Mouse (Mus musculus) limb, embryonic 15.5 days (tissue): Measurements from ENCODE around the gene Ermard. TPM values are rescaled to one million over a fixed set of nuclear protein-coding genes. Genes with fewer than 3 reads are reported as not detected.

Experiments
- ATAC-seq: fragments of 200-750 bp; cut with Nextera tagmentation; 2 replicates; pipeline ENCODE4 v1.8.0; 2017; ENCODE audit warnings: low read depth, moderate TSS enrichment; ENCODE audit not compliant: insufficient number of reproducible peaks, low FRiP score, low TSS enrichment
- H3K27ac ChIP-seq: fragments of 300-500 bp; sonication (generic); 2 replicates; pipeline ENCODE4 v1.5.1; 2015; ENCODE audit warnings: moderate library complexity, mild to moderate bottlenecking, inconsistent platforms
- H3K27me3 ChIP-seq: fragments of 300-500 bp; sonication (generic); 2 replicates; pipeline ENCODE4 v1.6.1; 2015; ENCODE audit warnings: inconsistent platforms
- H3K36me3 ChIP-seq: fragments of 300-500 bp; sonication (generic); 2 replicates; pipeline ENCODE4 v1.6.1; 2015; ENCODE audit warnings: inconsistent platforms
- H3K4me1 ChIP-seq: fragments of 300-500 bp; sonication (generic); 2 replicates; pipeline ENCODE4 v1.6.1; 2015; ENCODE audit warnings: inconsistent platforms
- H3K4me2 ChIP-seq: fragments of 300-500 bp; sonication (generic); 2 replicates; pipeline ENCODE4 v1.6.1; 2015; ENCODE audit warnings: mild to moderate bottlenecking, inconsistent platforms
- H3K4me3 ChIP-seq: fragments of 300-500 bp; sonication (generic); 2 replicates; pipeline ENCODE4 v1.5.1; 2015; ENCODE audit warnings: mild to moderate bottlenecking, inconsistent platforms
- H3K9ac ChIP-seq: fragments of 300-500 bp; sonication (generic); 2 replicates; pipeline ENCODE4 v1.6.1; 2015; ENCODE audit warnings: inconsistent platforms
- H3K9me3 ChIP-seq: fragments of 300-500 bp; sonication (generic); 2 replicates; pipeline ENCODE4 v1.6.1; 2016; ENCODE audit warnings: inconsistent platforms
- WGBS: fragments of 180-500 bp; shearing (Covaris S2); methylation state at CpG from one replicate; pipeline ENCODE4 v1.1.7; 2015; 5-methylcytosine and 5-hydroxymethylcytosine counted together
- polyA plus RNA-seq: library from polyadenylated mRNA; unstranded; fragments of >200 nt; fragmentation: Nextera tagmentation; extraction: Ambion mirVana; gene quantifications from 2 replicates; pipeline ENCODE4 v1.2.1, GENCODE M21; 2015

The Ermard gene
- polyA plus RNA-seq, 1 experiment from 2014 or later: 65.0 TPM

DNA sequence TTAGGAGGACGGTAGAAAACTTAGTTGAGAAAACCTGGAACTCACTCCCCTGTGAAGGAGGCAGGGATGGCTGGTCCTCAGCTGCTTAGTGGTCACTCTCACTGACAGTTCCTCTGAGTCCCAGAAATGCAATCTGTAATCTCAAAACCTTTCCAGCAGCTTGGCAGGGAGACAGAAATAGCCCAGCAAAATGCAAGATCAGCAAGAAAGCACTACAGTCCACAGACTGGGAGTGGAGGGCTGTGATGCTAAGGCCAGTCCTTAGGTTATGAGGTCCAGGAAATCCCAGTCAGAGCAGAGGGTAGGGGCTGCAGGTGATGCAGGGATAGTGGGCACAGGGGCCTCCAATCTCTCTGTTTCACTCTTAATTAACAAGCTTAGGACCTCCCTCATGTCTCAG lies 25.9 kb downstream of the Ermard start:
- peaks cover 17% of the 10 kb centered on the region for H3K36me3 ChIP-seq
- H3K4me1 ChIP-seq: peaks cover 14% of the 10 kb centered on the region
- no peaks in the 10 kb centered on the region for H3K9me3 ChIP-seq
- no peak overlapping the region for H3K4me2 ChIP-seq
- no peak overlapping the region for H3K9ac ChIP-seq
- H3K27me3 ChIP-seq: no peaks in the 10 kb centered on the region
- ATAC-seq: no peak
- no peak overlapping the region for H3K4me3 ChIP-seq
- H3K27ac ChIP-seq: peak overlapping the region; percentile 2; the same call in 1 of the 2 replicates
- 47% methylated on average over 1 of the region's 1 CpGs for WGBS

DNA sequence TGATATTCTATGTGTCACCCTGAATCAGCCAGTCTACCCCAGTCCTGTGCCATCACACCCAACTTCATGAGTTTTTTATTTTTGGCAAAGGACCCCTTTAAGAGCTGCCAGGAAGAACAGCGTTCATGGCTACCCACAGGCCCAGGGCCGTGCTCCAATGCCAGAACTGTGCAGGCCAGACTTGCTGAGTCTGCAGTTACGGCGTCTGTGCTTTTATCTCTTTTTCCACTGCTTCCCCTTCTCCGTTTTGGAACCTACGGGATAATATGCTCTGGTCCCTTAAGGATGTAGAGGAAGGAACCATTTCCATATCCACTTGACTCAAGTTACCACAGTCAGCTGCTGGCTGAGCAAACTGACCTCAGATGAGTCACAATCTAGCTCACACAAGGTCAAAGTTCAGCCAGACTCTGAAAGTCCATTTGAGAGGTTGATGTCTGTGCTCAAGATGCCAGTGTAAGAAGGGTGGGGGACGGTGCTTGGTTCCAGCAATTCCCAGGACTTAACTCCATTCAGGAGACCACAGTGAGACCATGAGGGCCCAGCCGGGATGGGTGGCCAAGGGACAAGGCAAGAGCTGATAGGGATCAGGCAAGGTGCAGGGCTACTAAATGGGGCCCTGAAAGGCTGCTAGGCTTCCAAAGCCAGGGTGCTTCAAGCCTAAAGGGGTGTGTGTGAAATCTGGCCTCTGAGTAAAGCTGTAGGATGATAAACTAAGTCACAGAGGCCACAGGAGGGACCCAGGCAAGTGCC lies 27.2 kb downstream of the Ermard start:
- H3K27ac ChIP-seq: no peak overlapping the region
- H3K4me1 ChIP-seq: peaks cover 14% of the 10 kb centered on the region
- ATAC-seq: no peak
- no peaks in the 10 kb centered on the region for H3K9me3 ChIP-seq
- no peaks in the 10 kb centered on the region for H3K27me3 ChIP-seq
- no peak overlapping the region for H3K4me2 ChIP-seq
- WGBS: 43% methylated on average over 8 of the region's 8 CpGs
- H3K36me3 ChIP-seq: peaks cover 12% of the 10 kb centered on the region
- no peak overlapping the region for H3K4me3 ChIP-seq
- no peak overlapping the region for H3K9ac ChIP-seq

DNA sequence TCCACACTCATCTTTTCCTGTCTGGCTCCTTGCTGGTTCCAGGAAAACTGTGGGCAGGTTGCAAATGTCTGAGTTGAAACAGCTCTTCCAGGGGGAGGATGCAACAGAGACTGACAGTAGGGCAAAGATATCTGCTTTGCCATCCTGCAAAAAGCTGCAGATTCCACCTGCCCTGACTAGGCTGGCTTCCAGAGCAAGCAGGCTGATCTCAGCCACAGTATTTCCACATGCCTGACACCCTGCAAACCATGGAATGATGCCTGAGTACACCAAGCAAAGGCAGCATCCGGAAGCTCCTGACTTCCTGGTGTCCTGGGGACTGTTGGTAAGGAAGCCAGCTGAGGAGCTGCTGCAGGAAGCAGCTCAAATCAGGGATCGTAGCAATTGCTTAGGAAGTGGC lies 28.1 kb downstream of the Ermard start:
- H3K27ac ChIP-seq: no peak overlapping the region
- 56% methylated on average over 2 of the region's 2 CpGs for whole genome bisulfite sequencing

DNA sequence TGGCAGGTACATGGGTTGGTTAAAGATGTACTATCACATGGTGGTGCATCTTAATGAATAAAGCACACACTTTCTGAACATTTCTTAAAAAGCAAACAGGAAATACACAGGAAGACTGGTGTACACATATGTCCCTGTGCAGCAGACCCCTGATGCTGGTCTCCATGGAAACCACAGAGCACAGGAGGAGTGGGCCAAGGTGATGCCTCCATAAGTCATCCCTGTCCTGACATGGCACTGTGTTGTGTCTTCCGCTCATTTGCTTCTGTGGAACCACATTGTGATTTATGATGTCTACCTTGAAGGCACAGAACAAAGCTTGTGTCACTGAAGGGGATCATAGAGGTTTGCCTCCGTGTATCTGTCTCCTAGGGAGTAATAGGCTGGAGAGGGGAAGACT lies 31.2 kb downstream of the Ermard start:
- no peak overlapping the region for H3K27ac ChIP-seq
- no peak overlapping the region for H3K4me3 ChIP-seq
- ATAC-seq: no peak
- H3K4me1 ChIP-seq: 0 out of 2 replicates have a peak, but pooled peaks cover 4% of the 10 kb centered on the region
- H3K9ac ChIP-seq: no peak overlapping the region
- no peak overlapping the region for H3K4me2 ChIP-seq
- 76% methylated on average over 2 of the region's 2 CpGs for WGBS
- H3K36me3 ChIP-seq: no peaks in the 10 kb centered on the region
- H3K9me3 ChIP-seq: no peaks in the 10 kb centered on the region
- no peaks in the 10 kb centered on the region for H3K27me3 ChIP-seq

More for the DNA sequence above, 28.1 kb downstream of the Ermard start:
- Histone ChIP-seq H3K4me1 (peaks cover 14% of the 10 kb centered on the region), H3K36me3 (peaks cover 4% of the 10 kb centered on the region; the same call in 1 of the 2 replicates), H3K4me3 (no peak overlapping the region), H3K4me2 (no peak overlapping the region), H3K27me3 (no peaks in the 10 kb centered on the region), H3K9ac (no peak overlapping the region), H3K9me3 (no peaks in the 10 kb centered on the region)
- no peak for ATAC-seq

DNA sequence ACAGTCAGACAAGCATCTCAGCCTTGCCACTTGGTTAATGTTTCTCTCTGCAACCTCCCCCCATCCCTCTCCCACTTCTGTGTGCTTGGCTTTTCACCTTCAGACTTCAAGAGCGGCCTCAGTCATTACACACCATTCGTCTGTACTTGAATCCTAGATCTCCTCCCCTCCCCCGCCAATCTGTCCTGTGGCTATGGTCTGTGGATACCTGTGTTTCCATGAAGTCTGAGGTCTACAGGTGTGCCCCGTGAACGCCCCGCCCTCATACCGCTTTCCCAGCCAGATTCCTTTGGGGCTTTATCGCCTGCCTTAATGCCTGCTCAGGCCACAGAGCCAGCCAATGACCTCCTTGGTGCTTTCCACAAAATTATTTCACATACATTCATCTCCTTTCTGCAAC lies 34.0 kb downstream of the Ermard start:
- Histone ChIP-seq H3K27ac (no peak overlapping the region), H3K9me3 (no peaks in the 10 kb centered on the region), H3K27me3 (no peaks in the 10 kb centered on the region), H3K4me2 (no peak overlapping the region), H3K36me3 (no peaks in the 10 kb centered on the region), H3K9ac (no peak overlapping the region), H3K4me1 (no peaks in the 10 kb centered on the region), H3K4me3 (no peak overlapping the region)
- 60% methylated on average over 8 of the region's 8 CpGs for WGBS
- no peak for ATAC-seq

DNA sequence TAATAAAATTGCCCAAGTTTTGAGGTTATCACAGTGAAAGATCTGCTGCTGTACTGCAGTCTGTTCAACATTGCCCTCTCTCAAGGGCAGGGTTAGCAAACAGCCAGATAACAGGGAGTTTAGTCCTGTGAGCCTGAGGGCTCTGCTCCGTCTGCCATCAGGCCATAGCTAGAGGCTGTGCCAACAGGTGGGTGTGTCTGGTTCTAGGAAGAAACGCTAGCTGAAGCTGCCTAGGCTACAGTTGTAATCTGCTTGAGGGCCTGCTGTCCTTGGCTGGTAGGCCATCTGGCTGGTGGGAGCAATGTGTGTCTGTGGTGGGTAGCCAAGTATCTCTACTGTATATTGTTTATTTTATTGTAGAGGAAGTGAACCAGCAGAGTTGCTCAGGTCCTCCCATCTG lies 36.5 kb downstream of the Ermard start:
- no peak for ATAC-seq
- Histone ChIP-seq H3K4me3 (no peak overlapping the region), H3K9ac (no peak overlapping the region), H3K27ac (no peak overlapping the region), H3K4me2 (no peak overlapping the region), H3K4me1 (no peaks in the 10 kb centered on the region), H3K27me3 (no peaks in the 10 kb centered on the region), H3K36me3 (no peaks in the 10 kb centered on the region), H3K9me3 (no peaks in the 10 kb centered on the region)
- WGBS: 50% methylated on average over 2 of the region's 2 CpGs

DNA sequence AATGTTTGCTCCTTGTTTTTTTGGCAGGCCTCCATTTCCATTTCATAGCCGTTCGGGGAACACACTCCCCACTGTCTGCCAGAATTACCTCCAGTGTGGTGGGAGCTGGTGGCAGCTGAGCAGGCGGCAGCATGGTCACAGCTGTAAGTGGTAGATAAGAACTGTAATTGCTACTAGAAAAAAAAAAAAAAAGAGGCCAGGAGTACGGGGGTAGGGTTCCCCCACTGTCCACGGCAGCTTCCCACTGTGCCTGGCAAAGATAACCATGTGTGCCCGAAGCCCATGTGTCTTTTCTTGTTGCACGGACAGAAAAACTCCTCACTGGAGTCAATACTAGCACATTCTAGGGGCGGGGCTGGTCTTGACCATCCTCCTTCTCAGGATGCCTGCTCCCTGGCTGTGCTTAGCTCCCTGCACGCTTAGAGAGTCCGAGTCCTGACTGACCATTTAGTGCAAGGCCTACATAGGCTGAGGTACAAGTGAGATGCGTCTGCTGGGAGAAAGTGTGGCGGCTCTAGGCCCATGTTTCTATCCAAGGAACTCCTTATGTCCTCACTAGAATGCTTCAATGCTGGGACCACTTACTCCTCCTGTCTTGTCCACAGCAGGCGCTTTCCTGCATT lies 43.3 kb downstream of the Ermard start:
- no peak overlapping the region for H3K4me3 ChIP-seq
- no peak for ATAC-seq
- H3K4me1 ChIP-seq: peaks cover 8% of the 10 kb centered on the region
- H3K27me3 ChIP-seq: no peaks in the 10 kb centered on the region
- no peak overlapping the region for H3K27ac ChIP-seq
- no peaks in the 10 kb centered on the region for H3K36me3 ChIP-seq
- no peaks in the 10 kb centered on the region for H3K9me3 ChIP-seq
- WGBS: 64% methylated on average over 13 of the region's 13 CpGs
- no peak overlapping the region for H3K4me2 ChIP-seq
- no peak overlapping the region for H3K9ac ChIP-seq

DNA sequence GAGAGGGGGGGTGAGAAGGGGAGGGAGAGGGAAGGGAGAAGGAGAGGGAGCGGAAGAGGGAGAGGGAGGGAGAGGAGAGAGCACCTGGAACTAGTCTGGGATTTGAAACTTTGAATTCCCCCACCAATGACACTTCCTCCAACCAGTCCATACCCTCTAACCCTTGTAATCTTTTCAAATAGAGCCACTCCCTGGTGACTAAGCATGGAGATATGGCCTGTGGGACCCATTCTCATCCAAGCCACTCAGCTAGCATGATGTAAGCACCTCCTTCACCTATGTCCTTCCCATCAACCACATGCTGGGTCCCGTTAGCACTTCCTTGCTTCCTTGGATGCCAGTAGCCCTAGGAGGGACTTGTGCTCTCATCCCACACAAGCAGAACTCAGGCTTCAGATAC lies 44.0 kb downstream of the Ermard start:
- H3K4me1 ChIP-seq: peaks cover 8% of the 10 kb centered on the region
- no peak overlapping the region for H3K4me3 ChIP-seq
- H3K27ac ChIP-seq: no peak overlapping the region
- no peak overlapping the region for H3K9ac ChIP-seq
- no peak for ATAC-seq
- no peaks in the 10 kb centered on the region for H3K9me3 ChIP-seq
- no peak overlapping the region for H3K4me2 ChIP-seq
- 62% methylated on average over 2 of the region's 2 CpGs for WGBS
- no peaks in the 10 kb centered on the region for H3K36me3 ChIP-seq
- H3K27me3 ChIP-seq: no peaks in the 10 kb centered on the region

DNA sequence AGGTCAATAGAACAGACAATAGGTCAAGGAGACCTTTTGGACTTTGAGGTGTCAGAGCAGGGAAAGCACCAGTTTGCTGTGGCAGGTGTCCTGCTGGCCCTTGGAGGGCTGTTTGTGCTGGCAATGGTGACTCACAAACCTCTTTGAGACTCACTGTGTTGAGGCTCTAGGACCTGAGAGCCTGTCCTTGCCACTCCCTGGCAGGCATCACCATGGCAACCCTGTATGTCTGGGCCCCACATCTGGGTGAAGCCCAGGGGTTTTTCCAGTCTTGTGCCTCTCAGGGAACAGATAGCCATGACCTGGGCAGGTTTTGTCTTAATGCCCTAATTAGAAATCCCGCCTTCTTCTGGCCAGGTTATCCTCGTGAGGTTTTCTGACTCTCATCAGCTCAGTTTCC lies 47.2 kb downstream of the Ermard start:
- no peak overlapping the region for H3K9ac ChIP-seq
- H3K4me1 ChIP-seq: peaks cover 8% of the 10 kb centered on the region
- no peak overlapping the region for H3K4me3 ChIP-seq
- H3K36me3 ChIP-seq: no peaks in the 10 kb centered on the region
- H3K4me2 ChIP-seq: no peak overlapping the region
- no peaks in the 10 kb centered on the region for H3K9me3 ChIP-seq
- no peak for ATAC-seq
- H3K27me3 ChIP-seq: no peaks in the 10 kb centered on the region
- no peak overlapping the region for H3K27ac ChIP-seq
- 26% methylated on average over 2 of the region's 2 CpGs for WGBS

DNA sequence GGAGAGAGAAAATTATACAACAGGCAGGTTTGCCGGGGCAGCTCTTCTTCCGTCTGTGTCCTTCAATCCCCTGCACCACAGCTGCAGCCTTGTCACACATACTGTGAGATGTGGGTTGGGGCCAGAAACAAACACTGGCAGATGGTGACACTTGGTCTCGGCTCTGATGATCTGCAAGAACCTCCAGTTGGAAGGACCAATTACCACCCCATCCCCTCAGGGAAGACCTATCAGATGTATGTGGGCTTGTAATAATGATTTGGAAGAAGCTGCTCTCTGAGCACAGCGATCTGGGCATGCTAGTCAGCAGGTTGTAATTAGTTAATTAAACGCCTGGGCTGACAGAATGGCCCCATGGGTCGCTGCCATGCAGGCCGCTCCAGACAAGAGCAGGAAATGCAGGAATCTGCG lies 47.6 kb downstream of the Ermard start:
- H3K4me1 ChIP-seq: peaks cover 8% of the 10 kb centered on the region
- WGBS: 9% methylated on average over 8 of the region's 8 CpGs
- H3K27ac ChIP-seq: no peak overlapping the region
- no peak overlapping the region for H3K4me2 ChIP-seq
- H3K4me3 ChIP-seq: no peak overlapping the region
- no peaks in the 10 kb centered on the region for H3K27me3 ChIP-seq
- ATAC-seq: no peak
- no peaks in the 10 kb centered on the region for H3K36me3 ChIP-seq
- H3K9me3 ChIP-seq: no peaks in the 10 kb centered on the region
- no peak overlapping the region for H3K9ac ChIP-seq

DNA sequence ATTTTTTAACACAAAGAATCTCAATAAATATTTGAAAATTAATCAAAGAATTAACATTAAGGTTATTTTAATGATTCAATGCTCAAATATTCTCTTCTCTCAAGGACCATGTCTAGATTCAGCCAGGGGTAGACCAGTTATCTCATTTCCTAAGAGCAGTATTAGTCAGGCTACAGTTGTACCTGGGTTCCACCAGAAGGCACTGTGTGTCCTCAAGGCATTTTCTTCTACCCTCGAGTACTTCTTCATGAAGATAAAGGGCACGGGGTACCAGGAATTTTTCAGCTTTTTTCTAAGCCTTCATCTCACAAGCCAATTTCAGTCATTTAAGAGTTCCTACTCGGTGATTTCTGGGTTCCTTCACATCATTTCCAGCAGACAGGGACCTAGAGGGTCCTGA lies 50.7 kb downstream of the Ermard start:
- H3K4me3 ChIP-seq: no peak overlapping the region
- H3K9ac ChIP-seq: no peak overlapping the region
- H3K27me3 ChIP-seq: no peaks in the 10 kb centered on the region
- no peaks in the 10 kb centered on the region for H3K36me3 ChIP-seq
- ATAC-seq: no peak
- H3K4me2 ChIP-seq: no peak overlapping the region
- no peak overlapping the region for H3K27ac ChIP-seq
- H3K4me1 ChIP-seq: peaks cover 8% of the 10 kb centered on the region
- WGBS: 80% methylated on average over 3 of the region's 3 CpGs
- H3K9me3 ChIP-seq: no peaks in the 10 kb centered on the region

DNA sequence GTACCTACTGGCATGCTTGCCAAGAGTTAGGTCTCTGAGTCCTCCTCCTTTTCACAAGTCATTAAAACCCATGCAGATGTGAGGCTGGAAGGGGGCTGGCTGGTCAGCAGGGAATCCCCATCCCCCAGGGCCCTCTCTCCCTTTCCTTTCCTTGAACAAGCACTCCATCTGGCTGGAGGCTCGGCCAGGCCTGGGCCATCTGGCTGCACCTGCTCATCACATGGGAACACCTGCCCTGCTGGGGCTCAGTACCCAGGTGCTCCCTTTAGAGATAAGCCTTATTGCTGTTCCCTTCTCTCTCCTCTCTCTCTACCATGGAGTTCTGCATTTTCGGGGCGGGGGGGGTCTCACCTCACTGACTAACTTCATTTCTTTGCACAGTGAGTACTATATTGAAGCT lies 52.5 kb downstream of the Ermard start:
- WGBS: 27% methylated on average over 3 of the region's 3 CpGs
- no peak overlapping the region for H3K4me2 ChIP-seq
- no peaks in the 10 kb centered on the region for H3K9me3 ChIP-seq
- no peaks in the 10 kb centered on the region for H3K36me3 ChIP-seq
- no peak overlapping the region for H3K9ac ChIP-seq
- peaks cover 6% of the 10 kb centered on the region for H3K4me1 ChIP-seq
- ATAC-seq: no peak
- H3K27me3 ChIP-seq: no peaks in the 10 kb centered on the region
- no peak overlapping the region for H3K27ac ChIP-seq
- no peak overlapping the region for H3K4me3 ChIP-seq
